Mouse (Mus musculus) ES-Bruce4 (cell line): ENCODE measurements around the gene Exosc6.

Experiments
- CTCF ChIP-seq: IDR thresholded peaks from one replicate; pipeline ENCODE4 v1.8.1; 2011; ENCODE audit warnings: low read depth, low read length
- EP300 ChIP-seq: IDR thresholded peaks from 2 replicates; pipeline ENCODE4 v1.6.1; 2011; ENCODE audit warnings: low read depth, low read length; ENCODE audit not compliant: insufficient read depth

- TF ChIP-seq EP300 (no peak), CTCF (no peak)
Observed at GRCm38 (mm10) chr8:111067439-111067838, 11.3 kb downstream of the Exosc6 start.
